Mouse (Mus musculus) adrenal gland, postnatal 4 days (tissue): ENCODE data around the gene Abtb2. TPM values are rescaled to one million over a fixed set of nuclear protein-coding genes. Genes with fewer than 3 reads are reported as not detected.

Experiments used
- DNase-seq, 2 experiments: peaks; one replicate each; pipeline ENCODE4 v3.0.0; 2021 to 2022; ENCODE audit warnings: low spot score in 2 of 2, mixed read lengths in 2 of 2
- total RNA-seq, 2 experiments: library from RNA; stranded (reverse); gene quantifications; 2 replicates each; pipeline ENCODE4 v1.2.3; 2021

Abtb2 gene
- total RNA-seq, 2 experiments from 2014 or later = 17.3 to 17.5 TPM

DNA sequence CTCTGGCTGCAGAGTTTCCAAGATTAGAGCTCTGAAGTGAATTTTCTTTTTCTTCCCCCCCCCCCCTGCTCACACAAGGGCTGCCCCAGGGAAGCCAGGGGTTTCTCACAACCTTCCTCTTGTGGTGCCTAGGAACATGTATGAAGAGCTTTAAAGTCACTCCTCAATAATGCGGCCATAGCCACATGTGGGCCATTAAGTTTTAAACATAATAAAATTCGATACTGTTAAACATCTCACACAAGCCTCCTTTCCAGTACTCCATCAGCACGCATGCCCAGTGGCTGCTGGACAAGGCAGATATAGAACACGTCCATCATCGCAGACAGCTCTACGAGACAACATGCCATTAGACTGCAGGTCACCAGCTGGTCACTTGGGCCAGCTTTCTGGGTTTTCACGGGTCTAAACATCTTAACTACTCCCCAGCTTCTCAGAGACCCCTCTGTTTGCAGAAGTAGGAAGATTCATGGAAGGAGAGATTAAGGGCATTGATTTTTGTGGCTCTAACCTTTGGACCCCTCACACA lies 15.3 kb downstream of the Abtb2 start:
- no peak for DNase-seq

DNA sequence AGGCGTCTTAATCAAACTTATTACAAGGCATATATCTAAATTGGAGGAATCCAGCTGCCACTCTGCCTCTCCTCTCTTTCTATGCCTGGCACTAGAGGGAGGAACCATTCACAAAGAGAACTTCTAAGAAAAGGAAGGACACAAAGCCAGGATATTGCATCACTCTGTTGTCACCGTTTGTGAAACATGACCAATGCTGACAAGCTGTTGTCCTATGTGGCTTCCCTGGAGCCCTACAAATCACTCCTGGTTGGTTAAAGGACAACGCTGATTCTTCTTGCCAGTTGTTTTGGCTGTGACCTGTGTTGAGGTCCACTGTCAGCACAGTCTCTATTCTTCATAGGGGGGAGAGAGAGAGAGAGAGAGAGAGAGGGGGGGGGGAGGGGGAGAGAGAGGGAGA lies 17.2 kb downstream of the Abtb2 start:
- DNase-seq = no peak

DNA sequence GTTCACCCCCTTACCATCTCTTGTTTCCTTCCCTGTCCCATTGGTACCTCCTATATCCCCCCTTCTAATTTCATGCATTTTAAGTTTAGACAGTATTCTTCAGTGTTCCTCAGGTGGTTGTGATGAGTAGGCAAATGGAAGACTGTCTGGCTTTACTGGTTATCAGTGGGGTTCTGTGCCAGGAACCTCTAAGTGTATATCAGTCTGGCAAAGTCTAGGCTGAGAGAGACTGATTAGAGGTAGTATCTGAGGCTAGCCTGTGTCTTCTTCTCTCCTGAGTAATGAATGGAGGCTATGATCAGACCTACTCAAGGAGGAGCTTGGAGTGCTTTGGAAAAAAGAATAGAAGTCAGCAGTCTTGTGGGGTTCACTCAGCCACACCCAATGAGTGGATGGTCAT lies 18.0 kb downstream of the Abtb2 start:
- DNase-seq = no peak

DNA sequence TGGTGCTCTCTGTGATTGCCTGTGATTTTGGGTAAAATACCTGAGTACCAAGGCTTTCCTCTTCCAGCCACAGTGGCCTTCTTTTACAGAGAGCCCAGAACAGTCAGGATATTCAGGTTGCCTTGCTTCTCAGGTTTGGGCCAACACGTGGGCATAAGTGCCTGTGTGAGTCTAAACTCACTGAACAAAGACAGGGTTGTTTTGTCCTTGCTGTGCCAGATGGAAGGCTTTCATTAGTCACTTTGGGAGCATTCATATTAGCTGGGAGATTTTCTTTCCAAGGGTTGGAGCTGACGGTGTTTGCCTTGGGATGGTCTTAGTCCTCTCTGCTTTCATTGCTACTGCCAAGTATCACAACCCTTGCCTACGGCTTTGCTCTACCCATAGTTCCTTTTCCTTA lies 20.3 kb downstream of the Abtb2 start:
- DNase-seq = no peak

DNA sequence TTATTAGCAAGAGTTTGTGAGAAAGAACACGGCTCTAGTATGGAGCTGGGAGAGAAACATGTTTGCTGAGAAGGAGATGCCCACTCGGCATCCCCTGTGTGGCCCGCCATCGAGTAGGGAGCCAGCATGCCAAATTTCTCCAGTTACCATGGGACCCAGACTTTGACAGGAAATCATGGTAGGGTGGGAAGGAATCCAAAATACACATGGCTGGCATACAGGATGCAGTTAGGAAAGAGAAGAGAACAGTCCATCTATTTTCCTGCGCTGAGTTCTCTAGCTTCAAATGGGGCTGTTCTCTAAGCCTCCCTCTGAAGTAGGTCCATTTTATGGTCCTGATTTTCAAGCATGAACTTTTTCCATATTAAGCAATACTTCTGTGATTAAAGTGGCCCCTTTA lies 22.7 kb downstream of the Abtb2 start:
- DNase-seq = no peak

DNA sequence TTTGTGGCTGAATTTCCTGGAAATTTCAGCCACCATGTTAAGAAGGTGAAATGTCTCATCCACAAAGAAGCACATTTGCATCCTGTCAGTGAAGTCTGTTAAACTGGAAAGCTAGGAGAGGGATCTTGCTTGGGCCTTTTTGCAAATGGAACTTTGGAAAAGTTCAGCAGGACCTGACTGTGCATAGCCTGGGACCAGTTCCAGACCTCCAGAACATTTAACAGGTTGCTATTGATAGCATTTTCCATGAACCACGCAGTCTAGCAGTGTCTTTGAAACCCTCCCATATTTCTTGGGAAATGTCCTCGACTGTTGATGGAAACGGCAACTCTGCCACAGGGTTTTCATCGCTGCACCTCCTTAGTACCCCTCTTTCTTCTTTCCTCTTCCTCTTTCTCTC lies 23.3 kb downstream of the Abtb2 start:
- no peak for DNase-seq

DNA sequence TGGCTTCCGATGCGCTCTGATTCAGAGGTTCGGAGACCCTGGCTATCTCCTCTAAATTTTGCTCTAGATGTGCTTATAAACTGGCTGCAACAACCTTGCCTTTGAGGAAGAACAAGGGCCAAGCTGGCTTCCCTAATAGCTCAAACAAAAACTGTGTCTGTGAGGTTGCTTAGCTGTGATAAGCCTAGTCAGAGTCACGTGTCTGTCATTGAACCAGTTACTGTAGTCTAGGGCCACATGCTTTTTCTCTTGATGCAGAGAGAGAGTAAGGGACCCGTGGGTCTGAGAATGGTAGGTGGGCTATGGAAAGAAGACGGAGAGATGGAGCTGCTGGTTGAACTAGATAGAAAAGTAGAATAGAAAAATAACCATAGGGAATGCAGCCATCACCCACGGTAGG lies 24.5 kb downstream of the Abtb2 start:
- no peak for DNase-seq

DNA sequence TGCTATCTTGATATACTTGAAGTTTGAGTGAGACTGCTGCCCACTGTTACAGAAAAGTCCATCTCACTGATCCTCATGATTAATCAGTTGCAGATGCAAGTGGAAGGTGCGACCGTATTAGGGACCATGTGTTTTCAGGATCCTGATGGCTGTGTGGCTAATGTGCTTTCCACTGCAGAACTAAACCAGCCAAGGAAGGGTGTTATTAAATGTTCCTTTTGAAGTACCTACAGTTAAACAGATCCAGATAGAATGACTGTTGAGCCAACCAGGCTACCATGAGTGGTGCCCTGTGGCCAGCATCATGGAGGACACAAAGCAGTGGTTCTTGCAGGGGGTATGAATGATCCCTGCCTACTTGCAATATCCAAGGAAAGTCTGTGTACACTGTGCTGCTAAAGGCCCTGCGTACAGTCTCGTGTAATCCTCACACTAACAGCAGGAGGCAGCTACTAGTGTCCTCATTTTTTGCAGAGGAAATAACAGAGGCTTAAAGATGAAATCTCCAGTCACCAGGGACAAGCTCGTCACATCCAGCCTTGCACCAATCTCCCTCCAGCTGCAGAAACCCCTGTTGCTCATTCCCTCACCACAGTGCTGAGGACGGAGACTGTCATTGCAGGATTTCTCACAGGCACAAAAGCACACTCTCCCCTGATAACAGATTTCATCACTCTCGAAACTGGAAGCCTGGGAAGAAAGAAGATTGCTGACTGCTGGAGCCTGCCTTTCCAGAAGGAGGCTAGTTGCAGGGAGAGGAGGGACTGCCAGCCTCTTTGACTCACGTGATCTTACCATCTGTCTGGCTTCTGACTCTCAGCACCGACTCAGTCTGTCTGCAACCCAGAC lies 25.9 kb downstream of the Abtb2 start:
- no peak for DNase-seq

DNA sequence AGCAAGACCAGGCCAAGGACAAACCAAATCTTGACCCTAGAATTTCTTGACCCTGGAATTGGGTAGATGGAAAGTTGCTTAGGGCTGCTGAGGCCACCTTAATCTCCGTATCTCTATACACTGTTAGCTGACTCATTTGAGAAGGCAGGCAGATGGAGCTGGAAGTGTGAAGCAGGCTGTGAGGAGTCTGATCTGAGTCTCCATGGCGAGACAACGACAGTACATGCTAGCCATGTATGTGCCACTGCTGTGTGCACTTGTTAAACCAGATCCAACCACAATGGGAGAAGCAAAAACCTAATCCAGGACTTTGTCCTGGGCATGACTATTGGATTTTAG lies 26.4 kb downstream of the Abtb2 start:
- DNase-seq = no peak

DNA sequence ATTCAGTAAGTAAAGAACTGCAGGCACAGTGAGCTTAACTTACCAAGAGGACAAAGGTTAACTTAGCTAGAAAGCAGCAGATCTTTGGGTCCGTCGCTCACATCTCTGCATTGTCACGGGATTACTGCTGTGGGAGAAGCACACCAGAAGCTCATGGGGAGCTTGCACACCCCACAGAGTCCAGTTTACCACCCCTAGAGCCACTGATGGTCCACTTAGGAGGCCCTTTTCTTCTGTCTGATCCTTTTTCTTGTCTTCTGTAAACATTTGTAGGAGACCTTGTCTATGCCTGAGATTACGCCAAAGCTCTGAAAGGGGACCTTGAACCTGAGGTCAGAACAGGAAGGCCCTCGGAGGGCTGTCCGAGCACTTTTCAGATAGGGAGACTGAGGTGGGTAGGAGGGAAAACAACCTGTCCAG lies 28.5 kb downstream of the Abtb2 start:
- no peak for DNase-seq

DNA sequence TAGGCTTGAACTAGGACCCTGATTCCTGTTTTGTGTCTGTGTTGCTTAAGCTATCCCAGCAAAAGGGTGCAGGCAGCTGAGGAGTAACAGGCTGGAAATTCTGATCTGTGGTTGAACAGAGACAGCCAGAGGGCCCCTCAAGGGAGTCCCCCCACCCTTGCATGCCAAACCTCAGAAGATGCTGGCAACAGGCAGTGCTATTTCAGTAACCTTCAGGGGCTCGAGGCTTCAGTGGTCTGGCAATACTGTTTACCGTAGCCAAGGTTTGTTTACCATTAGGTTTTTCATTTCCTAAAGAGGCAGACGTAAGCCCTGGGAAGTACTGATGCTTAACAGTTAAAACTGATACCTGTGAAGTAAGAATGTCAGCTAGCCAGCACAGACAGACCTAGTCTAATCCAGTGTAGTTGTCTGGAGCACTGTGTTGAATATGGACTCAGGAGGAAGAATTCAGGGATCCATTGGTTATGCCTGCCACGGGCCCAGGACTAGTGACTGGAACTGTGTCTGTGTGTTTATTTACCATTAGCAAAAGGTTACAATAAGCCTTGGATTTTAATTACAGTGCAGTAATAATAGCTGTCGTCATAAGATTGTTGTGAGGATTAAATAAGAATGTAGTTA lies 29.0 kb downstream of the Abtb2 start:
- no peak for DNase-seq

DNA sequence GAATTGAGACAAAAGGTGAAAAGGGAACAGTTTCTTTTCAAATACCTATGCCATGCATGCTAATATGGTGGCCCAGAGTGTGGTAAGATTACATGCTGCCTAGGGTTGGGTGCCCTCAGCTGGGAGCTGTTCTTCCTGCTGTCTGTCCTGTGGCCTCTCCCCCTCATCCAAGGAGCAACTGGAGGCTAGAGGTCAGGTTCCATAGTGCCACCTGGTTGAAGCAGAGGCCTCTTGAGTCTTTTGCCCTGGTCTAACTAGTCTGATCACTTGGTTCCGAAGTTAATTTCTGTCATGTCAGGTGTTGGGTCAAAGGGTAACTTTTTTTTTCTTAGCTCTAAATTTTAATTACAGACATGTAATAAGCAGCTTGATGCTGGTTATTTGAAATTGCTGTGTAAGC lies 33.2 kb downstream of the Abtb2 start:
- DNase-seq = no peak

DNA sequence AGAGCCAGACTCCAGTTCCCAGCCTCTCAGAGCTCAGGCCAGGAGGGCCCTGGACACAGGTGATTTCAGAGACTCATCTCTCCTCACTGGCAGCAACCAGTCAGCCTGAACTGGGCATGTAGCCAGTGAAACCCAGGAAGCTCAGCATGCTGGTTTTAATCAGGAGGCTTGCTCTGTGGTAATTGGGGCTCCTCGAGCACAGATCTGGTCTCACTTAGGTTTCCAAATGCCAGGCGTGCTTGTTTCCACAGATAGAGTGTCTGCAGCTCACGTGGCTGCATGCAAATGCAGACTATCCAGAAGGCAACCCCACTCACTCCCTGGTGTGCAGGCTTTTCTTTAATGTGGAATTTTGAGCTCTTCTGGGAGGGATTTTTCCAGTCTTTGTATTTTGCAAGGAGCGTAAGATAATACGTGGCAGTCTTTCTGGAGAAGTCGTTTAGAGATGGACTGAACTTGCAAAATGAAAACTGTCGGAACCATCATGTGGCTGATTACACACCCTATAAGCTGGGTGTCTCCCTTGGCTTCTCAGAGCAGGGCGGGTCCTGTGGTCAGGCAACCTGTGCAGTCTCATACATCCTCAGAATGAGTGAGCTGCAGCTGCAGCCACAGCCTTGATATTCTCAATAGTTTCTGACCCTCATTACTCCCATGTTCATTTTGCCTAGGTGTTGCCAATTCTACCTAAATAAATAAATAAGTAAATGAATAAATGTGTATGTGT lies 34.2 kb downstream of the Abtb2 start:
- DNase-seq = no peak

DNA sequence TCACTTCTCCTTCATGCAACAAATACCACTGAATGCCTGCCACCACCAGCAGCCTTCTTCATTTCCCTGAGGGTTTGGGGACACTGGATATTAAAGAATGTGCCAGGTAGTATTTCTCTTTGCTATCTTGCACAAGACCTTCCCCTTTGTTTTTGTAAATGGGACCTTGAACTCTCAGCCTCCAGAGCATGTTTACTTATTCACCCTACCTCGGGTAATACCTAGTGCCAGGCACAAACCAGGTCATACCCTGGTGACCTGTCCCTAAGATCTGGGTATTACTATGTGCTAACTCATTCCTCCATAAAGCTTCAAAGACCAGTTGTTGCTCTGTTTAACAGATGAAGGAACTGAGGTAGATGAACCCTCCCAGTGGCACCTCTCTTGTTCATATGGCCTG lies 35.0 kb downstream of the Abtb2 start:
- no peak for DNase-seq

DNA sequence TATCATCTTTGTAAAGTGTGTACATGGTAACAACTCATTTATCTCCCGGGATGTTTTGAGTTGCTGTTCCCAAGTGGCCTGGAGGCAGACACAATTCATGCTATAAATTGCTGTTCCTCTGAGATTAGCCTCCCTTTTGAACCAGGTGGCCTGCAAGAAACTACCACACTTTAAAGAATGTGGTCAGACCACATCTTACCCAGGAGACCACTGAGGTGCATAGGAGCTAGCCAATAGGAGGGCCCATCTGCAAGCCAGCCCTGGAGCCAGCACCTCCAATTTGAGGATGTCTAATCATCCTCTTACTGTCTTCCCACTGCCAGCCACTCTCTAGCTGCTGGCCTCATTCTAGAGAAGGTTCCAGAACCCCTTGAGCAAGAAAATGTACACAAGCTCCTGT lies 35.4 kb downstream of the Abtb2 start:
- DNase-seq = no peak

DNA sequence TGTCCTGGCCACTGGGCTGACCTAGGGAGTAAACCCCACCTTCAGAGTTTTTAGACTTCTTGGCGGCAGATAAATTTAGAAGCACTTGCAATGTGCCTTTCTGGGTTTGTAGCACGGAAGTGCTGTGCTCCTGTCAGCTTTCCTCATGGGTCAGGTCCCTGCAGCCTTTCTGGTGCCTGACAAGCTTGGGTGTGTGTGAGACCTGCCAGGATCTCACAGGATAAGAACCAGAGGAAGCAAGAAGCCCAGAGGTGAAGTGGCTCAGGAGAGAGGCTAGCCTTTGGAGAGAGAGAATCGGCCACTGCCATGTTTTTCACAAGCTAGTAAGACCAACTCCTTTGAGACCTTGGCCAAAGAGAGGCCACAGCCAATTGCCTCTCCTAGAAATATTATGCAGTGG lies 37.1 kb downstream of the Abtb2 start:
- no peak for DNase-seq

DNA sequence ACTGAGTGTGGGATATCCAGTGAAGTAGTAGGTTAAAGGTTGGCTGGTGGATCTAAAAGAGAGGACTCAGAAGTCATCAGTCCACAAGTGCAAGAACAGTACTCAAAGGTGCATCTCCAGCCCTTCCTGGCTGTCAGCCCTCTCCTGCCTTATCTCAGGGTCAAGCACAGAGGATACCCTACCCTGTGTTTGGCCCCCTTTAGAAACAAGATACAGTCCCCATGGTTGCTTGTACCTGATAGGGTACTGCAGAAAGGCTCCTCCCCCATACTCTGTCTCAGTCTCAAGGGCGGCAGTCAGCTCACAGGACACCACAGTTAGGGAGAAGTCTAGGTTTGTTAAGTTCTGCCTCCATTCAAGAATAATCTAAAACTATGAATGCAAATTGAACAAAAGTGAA lies 37.8 kb downstream of the Abtb2 start:
- no peak for DNase-seq

DNA sequence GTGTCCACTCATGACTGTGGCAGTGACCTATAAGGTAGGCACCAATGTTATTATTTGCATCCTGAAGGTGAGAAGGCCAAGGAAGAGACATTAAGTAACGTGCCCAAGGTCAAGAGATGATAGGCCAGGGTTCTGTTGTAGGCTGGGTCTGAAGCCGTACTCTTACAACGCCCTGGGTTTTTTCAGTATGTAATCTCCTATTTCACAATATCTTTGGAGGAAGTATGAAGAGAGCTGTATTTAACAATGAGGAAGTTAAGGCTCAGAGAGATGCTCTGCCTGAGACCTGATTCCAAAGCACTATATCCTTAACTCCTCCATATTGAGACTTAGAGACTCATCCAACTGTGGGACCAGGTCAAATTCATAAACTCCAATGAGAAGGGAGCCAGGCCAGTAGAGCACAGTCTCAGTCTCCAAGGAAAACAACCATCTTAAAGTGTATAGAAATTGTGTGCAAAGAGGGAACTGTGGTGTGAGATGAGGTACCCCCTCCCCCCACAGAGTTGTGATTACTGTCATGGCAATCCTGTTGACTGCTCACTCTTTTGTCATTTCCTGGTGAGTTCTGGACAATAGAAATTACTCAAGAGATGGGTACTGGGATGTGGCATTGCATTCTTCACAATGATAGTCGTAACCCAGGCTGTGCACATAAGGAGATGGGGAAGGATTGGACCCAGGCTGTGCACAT lies 39.8 kb downstream of the Abtb2 start:
- DNase-seq = no peak

DNA sequence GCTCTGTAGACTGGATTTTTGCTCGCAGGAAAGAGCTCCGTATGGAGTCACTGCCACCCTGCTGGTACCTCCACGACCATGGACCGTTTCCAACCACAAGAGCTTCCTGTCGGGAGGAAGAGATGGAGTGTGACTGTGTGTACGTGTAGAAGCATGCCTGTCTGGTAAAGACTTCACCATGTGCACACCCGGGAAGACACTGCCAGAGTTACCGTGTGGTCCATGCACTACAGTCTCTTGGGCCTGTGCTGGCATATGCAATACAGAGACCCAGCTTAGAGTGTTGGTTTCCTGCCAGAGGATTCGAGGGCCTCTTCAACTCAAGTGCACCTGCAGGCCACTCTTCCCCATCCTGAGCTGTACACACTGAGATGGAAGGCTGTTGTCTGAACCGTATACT lies 41.8 kb downstream of the Abtb2 start:
- DNase-seq = no peak

DNA sequence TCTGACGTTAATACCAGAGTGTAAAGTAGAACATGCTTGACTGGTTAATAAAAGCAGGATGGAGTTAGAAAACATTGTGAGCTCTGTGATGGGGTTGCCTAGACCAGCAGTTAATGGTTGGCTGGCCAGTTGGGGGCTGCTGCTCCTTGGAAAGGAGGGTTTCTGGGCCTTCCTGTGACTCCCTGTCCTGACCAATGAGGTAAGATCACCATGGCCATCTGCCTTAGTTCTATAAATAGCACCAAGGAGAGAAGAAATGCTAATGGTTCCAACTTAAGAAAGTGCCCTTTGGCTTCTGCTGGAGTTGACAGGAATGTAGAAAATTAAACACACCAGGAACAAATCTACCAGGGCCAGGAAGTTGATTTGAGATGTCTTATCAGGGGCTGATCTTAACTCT lies 42.8 kb downstream of the Abtb2 start:
- no peak for DNase-seq

DNA sequence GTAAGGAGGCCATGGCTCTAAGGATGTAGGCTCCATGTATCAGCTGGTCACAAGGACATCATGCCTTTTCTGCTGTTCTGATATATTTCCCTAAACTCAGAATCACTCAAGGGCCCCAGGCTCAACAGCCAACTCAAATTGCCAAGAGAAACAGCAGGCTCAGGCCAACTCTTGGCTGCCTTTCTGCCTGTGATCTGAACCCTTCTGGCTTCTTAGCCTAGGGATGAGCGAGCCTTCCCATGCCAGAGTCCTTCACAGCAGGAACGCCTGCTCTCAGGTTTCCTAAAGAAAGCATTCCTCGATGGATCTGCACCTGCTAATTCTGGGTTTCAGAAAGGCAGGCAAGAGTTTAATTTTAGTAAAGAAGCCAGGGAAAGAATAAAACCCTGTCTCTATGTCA lies 43.4 kb downstream of the Abtb2 start:
- DNase-seq = no peak
